Mouse (Mus musculus) left cerebral cortex, adult 2 months (tissue): ENCODE data around the gene Edem2. TPM values are rescaled to one million over a fixed set of nuclear protein-coding genes. Genes with fewer than 3 reads are reported as not detected.
A peak's percentile ranks its signal among the peaks of the same experiment; 100 is the strongest.

Source experiments
- DNase-seq, 2 experiments: peaks; one replicate each; pipeline ENCODE4 v3.0.0; 2021 to 2022; ENCODE audit warnings: low spot score in 2 of 2, mixed read lengths in 1 of 2; ENCODE audit errors: extremely low spot score in 1 of 2
- H3K27ac ChIP-seq: fragments of 200-600 bp; 2 replicates; pipeline ENCODE4 v1.8.1; 2022
- H3K4me3 ChIP-seq: fragments of 200-600 bp; 2 replicates; pipeline ENCODE4 v1.8.1; 2022
- CTCF ChIP-seq: fragments of 200-600 bp; IDR thresholded peaks from 2 replicates; pipeline ENCODE4 v1.8.1; 2022; ENCODE audit warnings: antibody characterized with exemption, mild to moderate bottlenecking, moderate library complexity
- intact Hi-C: fragments of 180-260 bp; cut with DNase I; formaldehyde crosslinking; loops from one replicate; pipeline ENCODE4 v1.15.1; 2025
- total RNA-seq, 2 experiments: library from RNA; stranded (reverse); gene quantifications; 2 replicates each; pipeline ENCODE4 v1.2.3; 2021

Gene Edem2
- total RNA-seq, 2 experiments from 2014 or later = 18.7 to 19.2 TPM

- Histone ChIP-seq H3K27ac (no peak overlapping the region), H3K4me3 (no peak overlapping the region)
- no peak for DNase-seq
- intact Hi-C loops = no loop called here
- no peak for TF ChIP-seq CTCF
These were observed 47.4 kb downstream of the Edem2 start for GRCm38 (mm10) chr2:155681874-155682273.

- intact Hi-C loops = no loop called here
- no peak overlapping the region for H3K4me3 ChIP-seq
- no peak overlapping the region for H3K27ac ChIP-seq
- TF ChIP-seq CTCF = no peak
- DNase-seq = no peak
These were observed 48.1 kb downstream of the Edem2 start for GRCm38 (mm10) chr2:155681194-155681593.

GRCm38 (mm10) chr2:155680591-155680990 is 48.7 kb downstream of the Edem2 start:
- intact Hi-C loops = no loop called here
- H3K4me3 ChIP-seq = no peak overlapping the region
- no peak for DNase-seq
- no peak overlapping the region for H3K27ac ChIP-seq
- TF ChIP-seq CTCF = no peak

DNA sequence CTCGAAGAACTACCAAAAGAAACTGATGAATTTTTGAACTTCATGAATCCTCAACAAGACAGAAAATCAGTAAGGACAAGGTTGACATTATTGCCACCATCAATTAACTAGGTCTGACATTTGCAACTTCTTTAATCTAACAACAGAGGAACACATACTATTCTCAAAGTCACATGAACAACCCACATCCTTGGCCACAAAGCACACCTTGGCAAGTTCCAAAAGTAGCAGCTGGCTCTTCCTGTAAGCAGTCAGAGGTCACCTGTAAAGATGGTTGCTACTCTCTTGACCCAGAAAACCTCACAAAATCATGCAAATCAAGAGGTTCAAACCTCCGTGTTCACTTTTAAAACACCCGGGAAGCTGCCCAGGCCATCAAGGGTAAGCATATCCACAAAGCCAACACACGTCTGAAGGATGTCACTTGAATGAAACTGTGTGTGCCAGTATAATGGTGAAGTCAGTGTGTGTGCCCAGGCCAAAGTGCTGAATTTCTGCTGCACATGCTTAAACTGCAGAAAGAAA is 49.6 kb downstream of the Edem2 start:
- intact Hi-C loops = no loop called here
- no peak overlapping the region for H3K27ac ChIP-seq

GRCm38 (mm10) chr2:155675118-155675517 is 54.2 kb downstream of the Edem2 start:
- no peak overlapping the region for H3K27ac ChIP-seq
- DNase-seq = no peak
- intact Hi-C loops = no loop called here
- no peak for TF ChIP-seq CTCF
- no peak overlapping the region for H3K4me3 ChIP-seq

More for the DNA sequence above, 49.6 kb downstream of the Edem2 start:
- no peak overlapping the region for H3K4me3 ChIP-seq
- TF ChIP-seq CTCF = no peak
- no peak for DNase-seq

GRCm38 (mm10) chr2:155673546-155673945 is 55.7 kb downstream of the Edem2 start:
- intact Hi-C loops = loop anchor here (5.0 kb wide), 1 partner anchor 54 kb away; the partner anchor contains the start of gene Edem2
- peak; percentile 65 for TF ChIP-seq CTCF
- Histone ChIP-seq H3K4me3 (no peak overlapping the region), H3K27ac (no peak overlapping the region)
- peak; percentile 31 to 44 for DNase-seq

GRCm38 (mm10) chr2:155671236-155671635 is 58.0 kb downstream of the Edem2 start:
- DNase-seq = no peak
- intact Hi-C loops = loop anchor here (5.0 kb wide), 1 partner anchor 56 kb away; the partner anchor contains the start of gene Edem2
- TF ChIP-seq CTCF = no peak
- Histone ChIP-seq H3K27ac (no peak overlapping the region), H3K4me3 (no peak overlapping the region)

- no peak for DNase-seq
- no peak overlapping the region for H3K27ac ChIP-seq
- no peak overlapping the region for H3K4me3 ChIP-seq
- intact Hi-C loops = no loop called here
- TF ChIP-seq CTCF = peak; percentile 56
These were observed 60.8 kb downstream of the Edem2 start for GRCm38 (mm10) chr2:155668461-155668860.

- DNase-seq = no peak
- TF ChIP-seq CTCF = no peak
- intact Hi-C loops = no loop called here
- H3K4me3 ChIP-seq = no peak overlapping the region
- no peak overlapping the region for H3K27ac ChIP-seq
These were observed 61.4 kb downstream of the Edem2 start for GRCm38 (mm10) chr2:155667881-155668280.

DNA sequence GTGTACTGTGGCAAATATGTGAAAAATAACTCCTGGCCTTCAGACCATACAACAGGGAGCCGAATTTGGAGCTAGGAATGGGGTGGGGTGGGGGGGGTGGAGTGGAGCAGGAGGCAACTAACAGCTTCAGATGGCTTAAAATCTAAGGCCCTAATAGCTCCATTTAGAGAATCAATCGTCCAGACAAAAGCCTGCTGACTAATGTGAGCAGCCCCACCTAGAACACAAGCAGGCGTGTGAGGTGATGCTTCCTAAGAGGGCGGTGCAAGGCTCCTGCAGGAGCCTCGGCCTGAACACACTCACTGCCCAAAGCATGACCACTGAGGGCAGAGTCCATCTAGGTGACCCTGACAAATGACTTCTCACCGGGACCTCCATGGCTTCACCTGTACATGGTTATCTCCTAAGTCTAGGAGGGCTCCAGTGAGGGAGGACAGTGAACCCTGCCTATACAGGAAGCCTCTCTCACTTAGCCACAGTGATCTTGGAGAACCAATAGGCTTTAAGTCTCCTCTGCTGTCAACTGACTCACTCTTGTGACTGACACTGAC is 65.3 kb downstream of the Edem2 start:
- no peak for TF ChIP-seq CTCF
- DNase-seq = no peak
- no peak overlapping the region for H3K27ac ChIP-seq
- intact Hi-C loops = loop anchor here (2.0 kb wide), 2 partner anchors 101 to 147 kb away; no protein-coding TSS in a partner anchor
- no peak overlapping the region for H3K4me3 ChIP-seq

DNA sequence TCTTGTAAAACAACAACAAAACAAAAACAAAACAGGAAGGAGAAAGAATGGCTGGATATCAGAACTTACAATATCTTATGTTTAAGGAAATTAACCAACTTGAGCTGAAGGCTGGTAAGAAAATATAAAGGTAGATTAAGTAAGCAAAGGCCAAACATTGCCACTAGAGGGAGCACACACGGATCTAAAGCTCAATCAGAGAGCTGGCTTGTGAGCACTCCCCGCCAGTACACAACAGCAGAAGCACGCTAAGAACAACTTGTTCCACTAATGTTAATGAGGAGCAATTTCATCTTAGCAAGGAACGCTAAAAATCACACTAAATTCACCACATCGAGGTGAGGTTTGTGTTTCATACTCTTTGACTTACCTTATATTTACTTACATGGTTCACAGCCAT is 66.2 kb downstream of the Edem2 start:
- DNase-seq = peak; percentile 39 to 61
- intact Hi-C loops = loop anchor here (2.0 kb wide), 2 partner anchors 102 to 148 kb away; no protein-coding TSS in a partner anchor
- Histone ChIP-seq H3K27ac (peak overlapping the region; percentile 36; the same call in 1 of the 2 replicates), H3K4me3 (no peak overlapping the region)
- TF ChIP-seq CTCF = peak; percentile 81

- Histone ChIP-seq H3K4me3 (no peak overlapping the region), H3K27ac (peak overlapping the region; percentile 63; the same call in 1 of the 2 replicates)
- TF ChIP-seq CTCF = no peak
- intact Hi-C loops = loop anchor here (2.0 kb wide), 2 partner anchors 102 to 148 kb away; no protein-coding TSS in a partner anchor
- no peak for DNase-seq
These were observed 66.9 kb downstream of the Edem2 start for GRCm38 (mm10) chr2:155662390-155662789.
